Mouse (Mus musculus) liver, adult 2 months (tissue): ENCODE measurements around the gene Agtr1b. TPM values are rescaled to one million over a fixed set of nuclear protein-coding genes. Genes with fewer than 3 reads are reported as not detected.

Experiments used
- DNase-seq: peaks from one replicate; pipeline ENCODE4 v3.0.0-alpha.2; 2011; ENCODE audit warnings: low read depth, low spot score; ENCODE audit errors: extremely low read depth
- H3K27ac ChIP-seq: fragments of 200-500 bp; replicated peaks from 2 replicates; pipeline ENCODE4 v1.5.1; 2012; ENCODE audit warnings: low read depth, mild to moderate bottlenecking, control low read depth, inconsistent platforms, low read length; ENCODE audit not compliant: insufficient read depth
- H3K27me3 ChIP-seq: fragments of 200-500 bp; 2 replicates; pipeline ENCODE4 v1.6.1; 2012; ENCODE audit warnings: mild to moderate bottlenecking, moderate library complexity, low read length, inconsistent platforms; ENCODE audit not compliant: control insufficient read depth, insufficient read depth
- H3K36me3 ChIP-seq: fragments of 200-500 bp; 2 replicates; pipeline ENCODE4 v1.6.1; 2012; ENCODE audit warnings: low read length, inconsistent platforms; ENCODE audit not compliant: control insufficient read depth, insufficient read depth
- H3K4me1 ChIP-seq: fragments of 200-500 bp; 2 replicates; pipeline ENCODE4 v1.6.1; 2011; ENCODE audit warnings: low read length; ENCODE audit not compliant: control insufficient read depth, insufficient read depth
- H3K4me3 ChIP-seq: fragments of 200-500 bp; 2 replicates; pipeline ENCODE4 v1.5.1; 2011; ENCODE audit warnings: low read depth, mild to moderate bottlenecking, control low read depth, low read length, moderate library complexity; ENCODE audit not compliant: insufficient read depth
- H3K79me2 ChIP-seq: fragments of 200-500 bp; 2 replicates; pipeline ENCODE4 v1.6.1; 2012; ENCODE audit warnings: inconsistent platforms, mild to moderate bottlenecking, low read length, moderate library complexity; ENCODE audit not compliant: control insufficient read depth, insufficient read depth
- H3K9ac ChIP-seq: fragments of 200-500 bp; 2 replicates; pipeline ENCODE4 v1.6.1; 2012; ENCODE audit warnings: low read depth, mild to moderate bottlenecking, control low read depth, inconsistent platforms, low read length
- CTCF ChIP-seq: fragments of 200-500 bp; IDR thresholded peaks from 2 replicates; pipeline ENCODE4 v1.5.1; 2011; ENCODE audit warnings: low read depth, low read length, control low read depth
- POLR2A ChIP-seq: fragments of 200-500 bp; IDR thresholded peaks from 2 replicates; pipeline ENCODE4 v1.6.1; 2011; ENCODE audit warnings: low read length, control low read depth; ENCODE audit not compliant: insufficient read depth; ENCODE audit errors: extremely low read depth
- WGBS: fragments of 180-500 bp; shearing (Covaris S2); methylation state at CpG from one replicate; pipeline ENCODE4 v1.1.7; 2018; 5-methylcytosine and 5-hydroxymethylcytosine counted together
- polyA plus RNA-seq: library from polyadenylated mRNA; depleted of rRNA; stranded (reverse); fragments of >200 nt; gene quantifications from 2 replicates; pipeline ENCODE4 v1.2.3, GENCODE M21; 2012; rRNA removed
- total RNA-seq: library from RNA; depleted of rRNA; stranded (reverse); fragments of >200 nt; gene quantifications from 2 replicates; pipeline ENCODE4 v1.2.3, GENCODE M21; 2014; rRNA removed

Agtr1b gene
- total and polyA plus RNA-seq, 2 experiments: not detected

DNA sequence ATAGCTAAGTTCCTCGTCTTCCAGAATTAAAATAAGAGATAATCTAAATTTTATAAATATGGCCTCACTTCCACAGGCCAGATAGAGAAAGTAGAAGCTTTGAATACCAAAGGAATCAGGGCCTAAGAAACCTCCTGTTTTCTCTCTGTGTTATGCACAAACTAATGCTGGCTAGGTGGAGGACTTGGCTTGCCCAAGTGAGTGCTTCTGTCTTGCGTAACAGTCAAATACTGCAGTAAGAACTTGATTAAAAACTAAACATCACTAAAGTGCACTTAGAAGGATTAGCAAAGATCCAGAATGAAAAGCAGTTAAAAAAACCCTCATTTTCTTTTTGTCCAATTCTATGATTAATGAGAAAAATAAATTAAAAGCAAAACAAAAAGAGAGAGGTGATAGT lies 78.2 kb downstream of the Agtr1b start:
- Histone ChIP-seq H3K79me2 (no peaks in the 10 kb centered on the region), H3K4me3 (no peak overlapping the region), H3K27ac (no peak overlapping the region), H3K4me1 (no peaks in the 10 kb centered on the region), H3K9ac (no peak overlapping the region), H3K36me3 (no peaks in the 10 kb centered on the region), H3K27me3 (no peaks in the 10 kb centered on the region)
- TF ChIP-seq POLR2A (no peak), CTCF (no peak)
- 84% methylated on average over 2 of the region's 2 CpGs for WGBS
- DNase-seq: no peak

DNA sequence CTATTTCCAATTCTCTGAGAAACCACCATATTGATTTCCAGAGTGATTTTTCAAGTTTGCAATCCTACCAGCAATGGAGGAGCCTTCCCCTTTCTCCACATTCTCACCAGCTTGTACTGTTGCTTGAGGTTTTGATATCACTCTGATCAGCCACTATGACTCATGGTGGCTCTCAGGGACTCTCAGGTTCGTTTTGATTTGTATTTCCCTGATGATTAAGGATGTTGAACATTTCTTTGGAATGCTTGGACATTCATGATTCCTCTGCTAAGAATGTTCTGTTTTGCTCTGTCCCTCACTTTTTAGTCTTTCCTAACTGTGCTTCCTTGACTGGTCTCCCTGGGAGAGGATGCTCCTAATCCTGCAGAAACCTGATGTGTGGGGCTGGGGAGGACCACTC lies 85.2 kb downstream of the Agtr1b start:
- Histone ChIP-seq H3K27me3 (no peaks in the 10 kb centered on the region), H3K79me2 (no peaks in the 10 kb centered on the region), H3K4me1 (no peaks in the 10 kb centered on the region), H3K4me3 (no peak overlapping the region), H3K36me3 (no peaks in the 10 kb centered on the region), H3K27ac (no peak overlapping the region), H3K9ac (no peak overlapping the region)
- DNase-seq: no peak
- no peak for TF ChIP-seq POLR2A
- no peak for TF ChIP-seq CTCF
- WGBS: 44% methylated on average over 1 of the region's 1 CpGs

DNA sequence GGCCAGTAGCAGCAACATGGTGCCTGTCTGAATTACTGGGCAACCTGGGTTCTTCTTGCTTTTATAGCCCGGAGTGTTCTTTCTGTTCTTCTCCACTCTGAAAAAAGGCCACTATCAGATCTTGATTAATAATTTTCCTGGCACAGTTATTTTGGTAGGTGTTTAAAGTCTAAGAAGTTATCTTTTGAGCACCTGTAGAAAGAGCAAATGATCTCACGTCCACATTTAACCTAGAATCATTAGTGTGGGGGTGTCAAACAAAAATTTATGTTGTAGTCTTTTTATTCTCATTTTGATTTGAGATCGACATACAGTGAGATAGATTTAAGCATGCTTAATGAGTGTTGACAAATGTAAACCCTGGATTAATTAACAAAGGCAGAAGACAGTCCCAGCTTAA lies 91.3 kb downstream of the Agtr1b start, which contains the start of gene Cpb1:
Gene Cpb1 (minus strand): TSS at position 101 of the 400 bp plus-strand sequence.
- H3K36me3 ChIP-seq: no peaks in the 10 kb centered on the region
- no peak within 1 kb of the TSS for H3K4me3 ChIP-seq
- no peak within 1 kb of the TSS for H3K27ac ChIP-seq
- TF ChIP-seq POLR2A (no peak), CTCF (no peak)
- WGBS: 84% methylated on average over 3 of the region's 3 CpGs
- no peak for DNase-seq
- no peaks in the 10 kb centered on the region for H3K4me1 ChIP-seq
- H3K9ac ChIP-seq: no peak within 1 kb of the TSS
- H3K79me2 ChIP-seq: no peaks in the 10 kb centered on the region
- H3K27me3 ChIP-seq: no peaks in the 10 kb centered on the region

Other genes starting within 250 kb of the Agtr1b start
- 6.1 and 6.6 TPM in 2 replicates for gene Gyg, start 211.9 kb downstream of the Agtr1b start, total RNA-seq
- 4.4 and 4.5 TPM in 2 replicates for gene Gyg, start 211.9 kb downstream of the Agtr1b start, polyA plus RNA-seq
- gene Cpa3, start 125.0 kb downstream of the Agtr1b start, total RNA-seq: 0.09 TPM in 1 of 2 replicates, not detected in the other
- gene Cpa3, start 125.0 kb downstream of the Agtr1b start, polyA plus RNA-seq: not detected in 2 replicates
- 7.9 and 76.8 TPM in 2 replicates for gene Cpb1, start 91.4 kb downstream of the Agtr1b start, total RNA-seq
- 0.16 TPM in 1 of 2 replicates, not detected in the other for gene Cpb1, start 91.4 kb downstream of the Agtr1b start, polyA plus RNA-seq